Mouse (Mus musculus) activated CD4-positive, CD25-positive, alpha-beta regulatory T cell, adult 4 months (primary cell): ENCODE data around the gene Scn5a. TPM values are rescaled to one million over a fixed set of nuclear protein-coding genes. Genes with fewer than 3 reads are reported as not detected.

Experiments
- ATAC-seq: one replicate; pipeline ENCODE4 v1.8.0; 2017
- polyA plus RNA-seq, 2 experiments: library from polyadenylated mRNA; unstranded; fragments of 100-300 nt; shearing (Covaris generic); gene quantifications; one replicate each; pipeline ENCODE4 v1.2.1; 2017

Scn5a gene
- polyA plus RNA-seq, 2 experiments from 2014 or later: 0.04 TPM; not detected in 1

GRCm38 (mm10) chr9:119503613-119504012, 75.2 kb downstream of the Scn5a start:
- no peak for ATAC-seq

- ATAC-seq: no peak
Measured at GRCm38 (mm10) chr9:119498885-119499284, 79.9 kb downstream of the Scn5a start.

- no peak for ATAC-seq
Measured at GRCm38 (mm10) chr9:119498247-119498607, 80.6 kb downstream of the Scn5a start.

- no peak for ATAC-seq
Measured at GRCm38 (mm10) chr9:119497546-119498246, 81.1 kb downstream of the Scn5a start.

- ATAC-seq: no peak
Measured at GRCm38 (mm10) chr9:119496960-119497359, 81.9 kb downstream of the Scn5a start.

GRCm38 (mm10) chr9:119496354-119496753, 82.5 kb downstream of the Scn5a start:
- ATAC-seq: no peak

GRCm38 (mm10) chr9:119484868-119485267, 93.9 kb downstream of the Scn5a start:
- no peak for ATAC-seq

GRCm38 (mm10) chr9:119484420-119484819, 94.4 kb downstream of the Scn5a start:
- no peak for ATAC-seq

GRCm38 (mm10) chr9:119483554-119484353, 95.1 kb downstream of the Scn5a start:
- no peak for ATAC-seq

GRCm38 (mm10) chr9:119481612-119482011, 97.2 kb downstream of the Scn5a start:
- ATAC-seq: no peak

GRCm38 (mm10) chr9:119479297-119479696, 99.5 kb downstream of the Scn5a start:
- ATAC-seq: no peak

- ATAC-seq: no peak
Measured at GRCm38 (mm10) chr9:119478345-119478744, 100.5 kb downstream of the Scn5a start.

GRCm38 (mm10) chr9:119477754-119478153, 101.1 kb downstream of the Scn5a start:
- no peak for ATAC-seq

GRCm38 (mm10) chr9:119474717-119475611, 103.9 kb downstream of the Scn5a start:
- ATAC-seq: no peak

- ATAC-seq: no peak
Measured at GRCm38 (mm10) chr9:119473608-119474164, 105.1 kb downstream of the Scn5a start.

- ATAC-seq: no peak
Measured at GRCm38 (mm10) chr9:119473011-119473410, 105.8 kb downstream of the Scn5a start.

GRCm38 (mm10) chr9:119472412-119472918, 106.4 kb downstream of the Scn5a start:
- ATAC-seq: no peak

GRCm38 (mm10) chr9:119469691-119470353, 109.0 kb downstream of the Scn5a start:
- no peak for ATAC-seq

GRCm38 (mm10) chr9:119465595-119465994, 113.2 kb downstream of the Scn5a start:
- no peak for ATAC-seq

GRCm38 (mm10) chr9:119465056-119465455, 113.8 kb downstream of the Scn5a start:
- ATAC-seq: no peak

GRCm38 (mm10) chr9:119460410-119460809, 118.4 kb downstream of the Scn5a start:
- ATAC-seq: peak; percentile 64

- ATAC-seq: no peak
Measured at GRCm38 (mm10) chr9:119457122-119457521, 121.7 kb downstream of the Scn5a start.
